Mouse (Mus musculus) neural tube, embryonic 12.5 days (tissue): Measurements from ENCODE around the gene Hsf5. TPM values are rescaled to one million over a fixed set of nuclear protein-coding genes. Genes with fewer than 3 reads are reported as not detected.

ENCODE experiments used
- ATAC-seq: fragments of 200-750 bp; cut with Nextera tagmentation; 2 replicates; pipeline ENCODE4 v1.8.0; 2017; ENCODE audit warnings: low read depth, mild to moderate bottlenecking, moderate TSS enrichment, moderate library complexity; ENCODE audit not compliant: low FRiP score
- H3K27ac ChIP-seq: fragments of 300-500 bp; sonication (generic); 2 replicates; pipeline ENCODE4 v1.5.1; 2016
- H3K27me3 ChIP-seq: fragments of 300-500 bp; sonication (generic); replicated peaks from 2 replicates; pipeline ENCODE4 v1.6.1; 2016; ENCODE audit warnings: mild to moderate bottlenecking
- H3K36me3 ChIP-seq: fragments of 300-500 bp; sonication (generic); 2 replicates; pipeline ENCODE4 v1.6.1; 2016; ENCODE audit warnings: mild to moderate bottlenecking
- H3K4me1 ChIP-seq: fragments of 300-500 bp; sonication (generic); 2 replicates; pipeline ENCODE4 v1.6.1; 2016
- H3K4me2 ChIP-seq: fragments of 300-500 bp; sonication (generic); replicated peaks from 2 replicates; pipeline ENCODE4 v1.6.1; 2016; ENCODE audit warnings: mild to moderate bottlenecking
- H3K4me3 ChIP-seq: fragments of 300-500 bp; sonication (generic); 2 replicates; pipeline ENCODE4 v1.5.1; 2016
- H3K9ac ChIP-seq: fragments of 300-500 bp; sonication (generic); 2 replicates; pipeline ENCODE4 v1.6.1; 2016; ENCODE audit warnings: mild to moderate bottlenecking
- H3K9me3 ChIP-seq: fragments of 300-500 bp; sonication (generic); 2 replicates; pipeline ENCODE4 v1.6.1; 2016; ENCODE audit warnings: mild to moderate bottlenecking
- WGBS: fragments of 180-500 bp; shearing (Covaris S2); methylation state at CpG from one replicate; pipeline ENCODE4 v1.1.7; 2016; 5-methylcytosine and 5-hydroxymethylcytosine counted together
- polyA plus RNA-seq: library from polyadenylated mRNA; unstranded; fragments of >200 nt; fragmentation: Nextera tagmentation; extraction: Ambion mirVana; gene quantifications from 2 replicates; pipeline ENCODE4 v1.2.1, GENCODE M21; 2016

The Hsf5 gene
- polyA plus RNA-seq, 1 experiment from 2014 or later = 0.49 TPM

DNA sequence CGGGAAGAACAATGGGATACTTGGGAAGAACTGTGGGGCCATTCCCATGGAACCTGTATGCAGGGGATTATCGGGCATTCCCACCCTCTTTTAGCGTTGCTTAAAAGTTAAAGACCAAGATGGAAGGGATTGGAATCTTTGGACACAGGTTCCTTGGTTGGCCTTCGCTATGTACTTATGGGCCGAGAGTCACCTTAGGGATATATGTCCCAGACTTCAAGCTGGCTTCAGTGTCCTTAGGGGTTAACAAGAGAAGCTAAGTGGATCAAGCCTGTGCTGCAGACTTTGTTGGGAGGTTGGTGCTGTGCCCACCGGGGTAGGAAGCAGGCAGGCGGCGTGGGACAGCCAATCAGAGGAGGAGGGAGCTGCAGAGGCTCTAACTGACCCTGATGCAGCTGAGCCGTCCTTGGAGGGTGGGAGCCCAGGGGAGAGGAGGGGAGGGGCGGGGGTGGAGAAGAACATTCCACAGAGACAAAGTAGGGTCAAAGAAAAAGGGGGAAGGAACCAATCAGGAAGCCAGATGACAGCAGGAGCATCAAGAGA is 36.4 kb upstream of the Hsf5 start:
- no peaks in the 10 kb centered on the region for H3K9me3 ChIP-seq
- peaks cover 15% of the 10 kb centered on the region for H3K4me1 ChIP-seq
- H3K36me3 ChIP-seq = no peaks in the 10 kb centered on the region
- 54% methylated on average over 10 of the region's 10 CpGs for WGBS
- H3K27ac ChIP-seq = no peak overlapping the region
- H3K27me3 ChIP-seq = 0 out of 2 replicates have a peak, but pooled peaks cover 7% of the 10 kb centered on the region
- no peak overlapping the region for H3K9ac ChIP-seq
- no peak overlapping the region for H3K4me2 ChIP-seq
- H3K4me3 ChIP-seq = no peak overlapping the region
- no peak for ATAC-seq

- Histone ChIP-seq H3K4me2 (no peak overlapping the region), H3K27me3 (0 out of 2 replicates have a peak, but pooled peaks cover 7% of the 10 kb centered on the region), H3K4me3 (no peak overlapping the region), H3K9ac (no peak overlapping the region), H3K27ac (no peak overlapping the region), H3K4me1 (peaks cover 15% of the 10 kb centered on the region), H3K9me3 (no peaks in the 10 kb centered on the region), H3K36me3 (no peaks in the 10 kb centered on the region)
- ATAC-seq = no peak
- WGBS = 85% methylated on average over 12 of the region's 12 CpGs
These were observed 35.7 kb upstream of the Hsf5 start for GRCm38 (mm10) chr11:87581161-87581865.

- no peak for ATAC-seq
- WGBS = 81% methylated on average over 8 of the region's 8 CpGs
- H3K9me3 ChIP-seq = no peaks in the 10 kb centered on the region
- no peak overlapping the region for H3K4me3 ChIP-seq
- H3K4me2 ChIP-seq = no peak overlapping the region
- H3K27ac ChIP-seq = no peak overlapping the region
- no peak overlapping the region for H3K9ac ChIP-seq
- H3K36me3 ChIP-seq = no peaks in the 10 kb centered on the region
- H3K27me3 ChIP-seq = 0 out of 2 replicates have a peak, but pooled peaks cover 5% of the 10 kb centered on the region
- peaks cover 15% of the 10 kb centered on the region for H3K4me1 ChIP-seq
These were observed 34.8 kb upstream of the Hsf5 start for GRCm38 (mm10) chr11:87581933-87582710.

DNA sequence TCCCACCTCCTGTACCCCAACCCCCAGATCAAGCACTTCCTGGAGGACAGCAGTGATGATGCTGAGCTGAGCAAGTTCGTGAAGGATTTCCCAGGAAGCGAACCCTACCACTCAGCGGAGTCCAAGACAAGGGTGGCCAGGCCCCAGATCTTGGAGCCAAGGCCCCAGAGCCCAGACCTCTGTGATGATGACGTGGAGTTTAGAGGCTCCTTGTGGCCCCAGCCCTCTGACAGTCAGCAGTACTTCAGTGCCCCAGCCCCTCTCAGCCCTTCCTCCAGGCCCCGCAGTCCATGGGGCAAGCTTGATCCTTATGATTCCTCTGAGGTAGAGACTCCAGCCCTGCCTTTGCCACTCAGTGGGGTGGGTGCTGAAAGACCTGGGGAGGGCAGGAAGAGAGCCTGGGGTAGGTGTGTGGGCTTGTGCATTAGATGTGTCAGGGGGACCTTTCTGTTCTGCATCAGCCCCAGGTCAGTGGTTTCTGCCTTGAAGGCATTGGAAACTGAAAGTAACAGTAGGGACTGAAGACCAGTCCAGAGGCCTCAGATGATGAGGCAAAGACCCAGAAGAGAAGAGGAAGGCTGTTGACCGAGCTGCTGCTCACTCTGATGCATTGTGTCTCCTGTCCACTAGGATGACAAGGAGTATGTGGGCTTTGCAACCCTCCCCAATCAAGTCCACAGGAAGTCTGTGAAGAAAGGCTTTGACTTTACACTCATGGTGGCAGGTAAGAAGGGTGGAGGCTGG is 33.5 kb upstream of the Hsf5 start:
- Histone ChIP-seq H3K27me3 (0 out of 2 replicates have a peak, but pooled peaks cover 4% of the 10 kb centered on the region), H3K9ac (no peak overlapping the region), H3K4me2 (no peak overlapping the region), H3K4me3 (no peak overlapping the region), H3K4me1 (peaks cover 4% of the 10 kb centered on the region), H3K27ac (no peak overlapping the region), H3K36me3 (no peaks in the 10 kb centered on the region), H3K9me3 (no peaks in the 10 kb centered on the region)
- no peak for ATAC-seq
- WGBS = 82% methylated on average over 6 of the region's 6 CpGs

DNA sequence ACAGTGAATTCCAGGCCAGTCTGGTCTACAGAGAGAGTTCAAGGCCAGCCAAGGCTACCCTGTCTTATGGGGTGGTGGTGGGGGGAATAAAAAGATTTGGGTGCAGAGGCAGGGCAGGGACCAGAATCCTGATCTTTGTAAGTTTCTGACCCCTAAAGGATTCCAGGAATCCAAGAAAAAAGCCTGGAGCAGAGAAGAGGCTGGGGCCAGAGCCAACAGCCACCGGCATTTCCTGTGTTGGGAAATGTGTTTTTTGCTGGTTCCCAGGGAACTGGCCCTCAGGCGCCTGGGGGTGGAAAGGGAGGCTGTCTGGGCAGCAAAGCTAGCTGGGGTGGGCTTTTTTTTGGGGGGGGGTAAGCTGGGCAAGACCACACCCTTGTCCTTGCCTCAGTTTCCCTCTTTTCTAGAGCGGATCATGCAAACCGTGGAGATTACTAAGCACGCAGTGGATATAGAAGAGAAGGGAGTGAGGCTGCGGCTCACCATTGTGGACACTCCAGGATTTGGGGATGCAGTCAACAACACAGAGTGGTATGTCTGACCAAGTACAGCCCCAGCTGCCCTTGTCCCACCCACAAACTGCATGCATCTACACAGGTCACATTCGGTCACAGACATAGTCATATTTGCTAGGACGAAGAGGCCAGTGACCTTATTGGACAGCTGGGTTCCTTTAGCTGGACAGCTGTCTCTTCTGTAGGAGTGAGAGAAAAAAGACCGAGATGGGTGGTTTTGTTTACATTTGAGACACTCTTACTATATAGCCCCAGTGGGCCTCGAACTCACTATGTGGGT is 32.1 kb upstream of the Hsf5 start:
- Histone ChIP-seq H3K9me3 (no peaks in the 10 kb centered on the region), H3K36me3 (no peaks in the 10 kb centered on the region), H3K9ac (no peak overlapping the region), H3K27me3 (peaks cover 4% of the 10 kb centered on the region; the same call in 1 of the 2 replicates), H3K27ac (no peak overlapping the region), H3K4me1 (peaks cover 10% of the 10 kb centered on the region; the same call in 1 of the 2 replicates), H3K4me2 (no peak overlapping the region), H3K4me3 (no peak overlapping the region)
- no peak for ATAC-seq
- WGBS = 91% methylated on average over 10 of the region's 10 CpGs

- 88% methylated on average over 5 of the region's 5 CpGs for WGBS
These were observed 29.6 kb upstream of the Hsf5 start for GRCm38 (mm10) chr11:87587211-87587874.

DNA sequence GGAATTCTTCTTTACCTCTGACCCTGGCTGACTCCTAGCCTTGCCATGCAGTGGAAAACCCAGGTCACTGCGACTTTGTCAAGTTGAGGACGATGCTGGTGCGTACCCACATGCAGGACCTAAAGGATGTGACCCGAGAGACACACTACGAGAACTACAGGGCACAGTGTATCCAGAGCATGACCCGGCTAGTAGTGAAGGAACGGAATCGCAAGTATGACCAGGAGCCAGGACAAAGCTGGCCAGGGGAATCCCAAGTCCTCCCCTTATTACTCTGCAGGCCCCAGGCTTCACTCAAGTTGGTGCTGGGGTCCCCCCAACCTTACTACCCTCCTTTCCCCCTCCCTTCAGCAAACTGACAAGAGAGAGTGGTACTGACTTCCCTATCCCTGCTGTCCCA is 27.4 kb upstream of the Hsf5 start:
- no peak overlapping the region for H3K4me3 ChIP-seq
- H3K4me1 ChIP-seq = peaks cover 41% of the 10 kb centered on the region
- H3K9me3 ChIP-seq = no peaks in the 10 kb centered on the region
- no peak overlapping the region for H3K27ac ChIP-seq
- peaks cover 6% of the 10 kb centered on the region; the same call in 1 of the 2 replicates for H3K36me3 ChIP-seq
- ATAC-seq = no peak
- peak overlapping the region; percentile 82; the same call in 1 of the 2 replicates for H3K4me2 ChIP-seq
- 91% methylated on average over 8 of the region's 8 CpGs for WGBS
- no peaks in the 10 kb centered on the region; the same call in 1 of the 2 replicates for H3K27me3 ChIP-seq
- no peak overlapping the region for H3K9ac ChIP-seq

More at GRCm38 (mm10) chr11:87587211-87587874, 29.6 kb upstream of the Hsf5 start:
- H3K4me2 ChIP-seq = no peak overlapping the region
- H3K9me3 ChIP-seq = no peaks in the 10 kb centered on the region
- no peak overlapping the region for H3K4me3 ChIP-seq
- no peak overlapping the region for H3K9ac ChIP-seq
- peaks cover 3% of the 10 kb centered on the region; the same call in 1 of the 2 replicates for H3K27me3 ChIP-seq
- no peak for ATAC-seq
- H3K27ac ChIP-seq = no peak overlapping the region
- no peaks in the 10 kb centered on the region for H3K36me3 ChIP-seq
- peaks cover 21% of the 10 kb centered on the region for H3K4me1 ChIP-seq

DNA sequence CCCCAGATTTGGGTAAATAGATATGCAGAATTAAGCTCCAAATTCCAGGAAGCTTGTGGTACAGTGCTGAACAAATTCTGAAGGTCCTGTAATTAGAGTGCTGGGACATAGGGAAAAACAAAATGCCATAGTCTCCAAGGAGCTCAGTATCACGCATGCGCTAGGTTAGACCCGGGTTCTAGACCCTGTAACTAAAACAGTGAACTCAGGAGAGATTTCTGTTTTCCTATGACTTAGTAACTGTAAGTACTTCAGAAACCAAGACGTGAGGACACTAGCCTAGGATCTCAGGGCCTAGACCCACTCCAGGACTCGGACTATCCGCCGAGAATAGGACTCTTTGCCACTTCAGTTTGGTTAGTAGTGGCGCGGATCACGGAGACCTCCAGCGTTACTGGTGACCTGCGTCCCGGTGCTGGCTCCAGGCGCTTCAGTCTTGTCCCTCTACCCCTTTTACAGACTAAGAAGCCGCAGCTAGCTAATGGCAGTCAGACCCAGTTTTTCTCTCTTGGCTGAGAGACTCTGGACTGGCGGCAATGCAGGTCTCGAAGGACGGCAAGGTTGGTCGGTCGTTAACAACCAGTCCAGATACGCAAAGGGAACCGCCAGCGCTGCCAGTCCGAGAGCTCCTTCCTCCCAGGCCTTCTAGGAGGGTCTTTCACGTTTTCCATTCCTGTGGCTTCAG is 26.0 kb upstream of the Hsf5 start:
- peaks cover 48% of the 10 kb centered on the region for H3K4me1 ChIP-seq

DNA sequence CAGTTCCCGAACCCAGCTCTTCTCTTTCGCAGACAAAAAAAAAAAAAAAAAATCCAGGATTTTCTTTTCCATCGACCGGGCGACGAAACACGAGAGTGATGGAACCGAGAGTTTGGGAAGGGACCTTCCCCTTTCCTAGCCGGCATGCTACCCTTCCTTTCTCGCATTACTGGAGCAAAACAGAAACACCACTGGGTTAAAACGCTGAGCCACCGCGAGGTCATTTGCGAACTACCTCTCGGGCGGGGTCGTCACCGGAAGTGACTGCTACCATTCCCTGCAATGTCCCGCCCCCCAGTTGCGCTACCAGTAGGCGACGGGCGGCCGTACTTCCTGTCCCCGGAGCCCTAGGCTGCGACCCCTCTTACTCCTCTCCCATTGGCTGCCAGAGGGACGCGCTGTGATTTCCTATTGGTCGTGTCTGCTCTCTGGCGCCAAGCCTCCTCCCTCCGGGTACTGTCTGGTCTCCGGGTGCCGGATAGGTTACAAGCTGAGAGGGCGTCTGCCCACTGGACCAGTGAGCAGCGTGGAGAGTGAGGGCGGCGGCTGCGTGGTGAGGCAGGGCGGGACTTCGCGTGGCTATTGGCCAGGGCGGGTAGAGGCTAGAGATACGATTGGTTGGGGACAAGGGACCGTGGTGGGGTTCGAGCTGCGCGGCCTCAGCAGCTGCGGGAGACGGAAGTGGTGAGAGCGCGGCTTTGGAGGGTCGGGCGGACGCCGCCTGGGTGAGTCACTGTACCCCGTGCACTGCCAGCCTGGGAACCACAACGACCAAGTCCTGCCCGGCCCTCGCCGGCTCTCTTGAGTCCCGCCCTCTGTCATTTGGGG is 25.2 kb upstream of the Hsf5 start, which contains the start of gene Mtmr4:
Gene Mtmr4 (plus strand): TSS at position 637 of the 828 bp plus-strand sequence.
- peaks cover 6% of the 10 kb centered on the region; the same call in 1 of the 2 replicates for H3K36me3 ChIP-seq
- peak; percentile 98 for ATAC-seq
- H3K9ac ChIP-seq = peak within 1 kb of the TSS; percentile 79
- H3K9me3 ChIP-seq = no peaks in the 10 kb centered on the region
- H3K4me2 ChIP-seq = peak within 1 kb of the TSS; percentile 82
- peak within 1 kb of the TSS; percentile 74 for H3K27ac ChIP-seq
- peaks cover 56% of the 10 kb centered on the region for H3K4me1 ChIP-seq
- WGBS = under 1% methylated on average over 61 of the region's 61 CpGs
- H3K4me3 ChIP-seq = peak within 1 kb of the TSS; percentile 82
- H3K27me3 ChIP-seq = no peaks in the 10 kb centered on the region; the same call in 1 of the 2 replicates

More for the DNA sequence above, 26.0 kb upstream of the Hsf5 start:
- H3K27ac ChIP-seq = peak overlapping the region; percentile 74; the same call in 1 of the 2 replicates
- no peaks in the 10 kb centered on the region for H3K9me3 ChIP-seq
- H3K27me3 ChIP-seq = no peaks in the 10 kb centered on the region; the same call in 1 of the 2 replicates
- 3% methylated on average over 25 of the region's 25 CpGs for WGBS
- H3K4me2 ChIP-seq = peak overlapping the region; percentile 82
- H3K36me3 ChIP-seq = peaks cover 6% of the 10 kb centered on the region; the same call in 1 of the 2 replicates
- ATAC-seq = no peak
- peak overlapping the region; percentile 67 for H3K4me3 ChIP-seq
- H3K9ac ChIP-seq = peak overlapping the region; percentile 79

GRCm38 (mm10) chr11:87592354-87592695 is 24.6 kb upstream of the Hsf5 start:
- Histone ChIP-seq H3K36me3 (peaks cover 11% of the 10 kb centered on the region), H3K9me3 (no peaks in the 10 kb centered on the region), H3K4me2 (peak overlapping the region; percentile 82), H3K9ac (peak overlapping the region; percentile 73), H3K4me1 (peaks cover 62% of the 10 kb centered on the region), H3K27me3 (no peaks in the 10 kb centered on the region; the same call in 1 of the 2 replicates), H3K27ac (peak overlapping the region; percentile 64), H3K4me3 (peak overlapping the region; percentile 82)
- ATAC-seq = peak; percentile 42
- under 1% methylated on average over 15 of the region's 15 CpGs for WGBS
